ENCODE assay signal across 8 mouse cellular contexts in the genomic region with DNA sequence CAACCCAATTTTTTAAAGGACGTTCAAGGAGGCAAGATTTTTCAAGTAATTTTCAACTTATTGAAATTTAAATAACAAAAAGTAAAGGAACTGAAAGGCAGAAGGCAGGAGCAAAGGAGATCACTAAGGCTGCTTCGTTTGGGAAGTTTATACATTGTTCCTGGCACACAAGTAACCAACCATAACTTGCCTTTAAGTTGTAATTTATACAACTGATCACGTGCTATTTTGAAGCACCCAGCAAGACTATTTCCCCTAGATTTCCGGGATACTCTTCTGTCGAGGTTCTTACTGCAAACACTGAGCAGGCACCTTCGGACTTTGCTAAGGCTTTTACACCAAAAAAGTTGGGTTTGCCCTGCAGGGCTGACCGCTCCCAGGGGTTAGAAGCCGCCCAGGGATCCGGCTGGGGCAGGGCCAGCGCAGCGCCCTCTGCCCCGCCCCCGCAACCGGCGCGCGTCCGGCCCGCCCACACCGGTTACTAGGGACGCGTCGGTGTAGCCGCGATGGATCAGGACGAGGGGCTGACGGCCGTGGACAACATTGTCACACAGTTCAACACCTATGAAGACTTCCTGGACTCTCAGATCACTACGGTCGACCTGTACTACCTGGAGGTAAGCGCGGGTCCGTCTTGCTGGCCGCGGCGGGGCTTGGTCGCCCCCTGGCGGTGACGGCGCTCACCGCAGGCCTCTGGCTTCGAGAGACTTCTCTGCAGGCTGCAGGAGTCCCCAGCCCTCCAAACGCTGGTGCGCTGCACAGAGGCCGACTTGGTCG. TPM values are rescaled to one million over a fixed set of nuclear protein-coding genes. Genes with fewer than 3 reads are reported as not detected.
DNase-seq lines count a peak whose midpoint lies in the region; ATAC-seq lines count a peak whose summit lies in the region.

Cfap299 (plus strand) TSS at position 457 of the 777 bp plus-strand sequence.

- 0 out of 2 replicates have a peak within 1 kb of the TSS, but pooled peaks have one; percentile 2 for H3K9ac ChIP-seq in embryonic facial prominence, embryonic 15.5 days
- no peak within 1 kb of the TSS for H3K9ac ChIP-seq in heart, embryonic 11.5 days (ENCODE audit: low read depth, low read length)
- no peak within 1 kb of the TSS for H3K9ac ChIP-seq in kidney, embryonic 15.5 days
- H3K9ac ChIP-seq in limb, embryonic 15.5 days: 0 out of 2 replicates have a peak within 1 kb of the TSS, but pooled peaks have one; percentile 31

- H3K4me1 ChIP-seq in erythroblast, embryonic 14.5 days (ENCODE audit: control insufficient read depth): peaks cover 5% of the 10 kb centered on the region
- H3K4me1 ChIP-seq in embryonic facial prominence, embryonic 15.5 days: no peaks in the 10 kb centered on the region
- H3K4me1 ChIP-seq in heart, embryonic 11.5 days (ENCODE audit: control insufficient read depth, insufficient read depth, low read length): no peaks in the 10 kb centered on the region
- H3K4me1 ChIP-seq in kidney, embryonic 15.5 days: no peaks in the 10 kb centered on the region
- peaks cover 5% of the 10 kb centered on the region; the same call in 1 of the 2 replicates for H3K4me1 ChIP-seq in limb, embryonic 15.5 days

- 1% methylated on average over 46 of the region's 46 CpGs for WGBS in embryonic facial prominence, embryonic 15.5 days
- 1% methylated on average over 46 of the region's 46 CpGs for WGBS in heart, embryonic 11.5 days (ENCODE audit: insufficient replicate concordance)
- 1% methylated on average over 46 of the region's 46 CpGs for WGBS in kidney, embryonic 15.5 days
- WGBS in limb, embryonic 15.5 days: 1% methylated on average over 46 of the region's 46 CpGs

- no peaks in the 10 kb centered on the region for H3K36me3 ChIP-seq in erythroblast, embryonic 14.5 days (ENCODE audit: control insufficient read depth)
- H3K36me3 ChIP-seq in embryonic facial prominence, embryonic 15.5 days: no peaks in the 10 kb centered on the region
- H3K36me3 ChIP-seq in heart, embryonic 11.5 days (ENCODE audit: control insufficient read depth, insufficient read depth, low read length): no peaks in the 10 kb centered on the region
- no peaks in the 10 kb centered on the region for H3K36me3 ChIP-seq in kidney, embryonic 15.5 days
- no peaks in the 10 kb centered on the region for H3K36me3 ChIP-seq in limb, embryonic 15.5 days

- ATAC-seq in erythroblast, adult 5-6 weeks (replicated peaks; ENCODE audit: low FRiP score, poor library complexity, severe bottlenecking): no peak
- peak; percentile 80 for ATAC-seq in embryonic facial prominence, embryonic 15.5 days (ENCODE audit: insufficient number of reproducible peaks, low FRiP score, low TSS enrichment, low read depth)
- ATAC-seq in heart, embryonic 11.5 days (replicated peaks; ENCODE audit: insufficient number of reproducible peaks, low FRiP score, low TSS enrichment): peak; percentile 89
- peak; percentile 98 for ATAC-seq in kidney, embryonic 15.5 days (replicated peaks; ENCODE audit: low FRiP score)
- peak; percentile 75 for ATAC-seq in limb, embryonic 15.5 days (ENCODE audit: insufficient number of reproducible peaks, low FRiP score, low TSS enrichment, low read depth)
- ATAC-seq in monocyte, adult 5-6 weeks (replicated peaks; ENCODE audit: insufficient number of reproducible peaks, low FRiP score, low TSS enrichment, poor library complexity, severe bottlenecking): peak; percentile 88

- DNase-seq in spleen, postnatal 36 days (ENCODE audit: low spot score in 2 of 2): peak; percentile 36 to 50

- H3K9me3 ChIP-seq in erythroblast, embryonic 14.5 days (ENCODE audit: control insufficient read depth, low read length): no peaks in the 10 kb centered on the region
- H3K9me3 ChIP-seq in embryonic facial prominence, embryonic 15.5 days (replicated peaks): no peaks in the 10 kb centered on the region
- no peaks in the 10 kb centered on the region for H3K9me3 ChIP-seq in heart, embryonic 11.5 days (replicated peaks; ENCODE audit: control insufficient read depth, low read length)
- H3K9me3 ChIP-seq in kidney, embryonic 15.5 days (replicated peaks): no peaks in the 10 kb centered on the region
- no peaks in the 10 kb centered on the region; the same call in 1 of the 2 replicates for H3K9me3 ChIP-seq in limb, embryonic 15.5 days

- peak within 1 kb of the TSS; percentile 61 for H3K4me3 ChIP-seq in erythroblast, embryonic 14.5 days (replicated peaks)
- peak within 1 kb of the TSS; percentile 67 for H3K4me3 ChIP-seq in embryonic facial prominence, embryonic 15.5 days (replicated peaks)
- peak within 1 kb of the TSS; percentile 70 for H3K4me3 ChIP-seq in heart, embryonic 11.5 days (ENCODE audit: low read depth, low read length)
- H3K4me3 ChIP-seq in kidney, embryonic 15.5 days (replicated peaks): peak within 1 kb of the TSS; percentile 54
- H3K4me3 ChIP-seq in limb, embryonic 15.5 days: peak within 1 kb of the TSS; percentile 65

- peak within 1 kb of the TSS; percentile 84 for H3K4me2 ChIP-seq in embryonic facial prominence, embryonic 15.5 days (replicated peaks)
- H3K4me2 ChIP-seq in heart, embryonic 11.5 days: peak within 1 kb of the TSS; percentile 67
- H3K4me2 ChIP-seq in kidney, embryonic 15.5 days: peak within 1 kb of the TSS; percentile 62
- H3K4me2 ChIP-seq in limb, embryonic 15.5 days: peak within 1 kb of the TSS; percentile 83

- H3K27me3 ChIP-seq in erythroblast, embryonic 14.5 days (ENCODE audit: control insufficient read depth): no peaks in the 10 kb centered on the region
- H3K27me3 ChIP-seq in embryonic facial prominence, embryonic 15.5 days: peaks cover 6% of the 10 kb centered on the region; the same call in 1 of the 2 replicates
- H3K27me3 ChIP-seq in heart, embryonic 11.5 days (ENCODE audit: control insufficient read depth, insufficient read depth, low read length): no peaks in the 10 kb centered on the region
- H3K27me3 ChIP-seq in kidney, embryonic 15.5 days: peaks cover 22% of the 10 kb centered on the region
- H3K27me3 ChIP-seq in limb, embryonic 15.5 days: peaks cover 5% of the 10 kb centered on the region; the same call in 1 of the 2 replicates

- H3K27ac ChIP-seq in embryonic facial prominence, embryonic 15.5 days (replicated peaks): no peak within 1 kb of the TSS
- H3K27ac ChIP-seq in heart, embryonic 11.5 days (ENCODE audit: low read depth, low read length): no peak within 1 kb of the TSS
- H3K27ac ChIP-seq in kidney, embryonic 15.5 days: no peak within 1 kb of the TSS
- no peak within 1 kb of the TSS for H3K27ac ChIP-seq in limb, embryonic 15.5 days

RNA-seq across cellular contexts. Expression of gene Cfap299, which starts in this region (rescaled TPM):
- not detected in 2 replicates for polyA plus RNA-seq in erythroblast, embryonic 14.5 days (2012)
- total RNA-seq in erythroblast, adult 5-6 weeks (2015; ENCODE audit: low replicate concordance): not detected in 2 replicates
- total RNA-seq in erythroblast, adult 5-6 weeks (2017; ENCODE audit: low replicate concordance): not detected in 2 replicates
- polyA plus RNA-seq in embryonic facial prominence, embryonic 15.5 days (2015; fragmentation: Nextera tagmentation; extraction: Ambion mirVana): 3.2 and 7.5 TPM in 2 replicates
- polyA plus RNA-seq in heart, embryonic 11.5 days (2014; fragmentation: Nextera tagmentation; extraction: Ambion mirVana): not detected in 2 replicates
- 0.26 and 0.61 TPM in 2 replicates for polyA plus RNA-seq in kidney, embryonic 15.5 days (2015; fragmentation: Nextera tagmentation; extraction: Ambion mirVana)
- 0.48 and 0.88 TPM in 2 replicates for polyA plus RNA-seq in limb, embryonic 15.5 days (2015; fragmentation: Nextera tagmentation; extraction: Ambion mirVana)
- total RNA-seq in monocyte, adult 5-6 weeks (2017): 1.2 TPM in 1 of 3 replicates, not detected in the others

Comparison
In these comparisons a context has a peak if more than half of its experiments do, and no peak if none do; other contexts are left out.
1. Peak in ATAC-seq, H3K4me3 ChIP-seq and H3K4me2 ChIP-seq in heart, embryonic 11.5 days; RNA of the gene not detected or under 1 TPM.
2. Peak in ATAC-seq, H3K4me3 ChIP-seq and H3K4me2 ChIP-seq in kidney, embryonic 15.5 days; RNA of the gene not detected or under 1 TPM.
3. Peak in ATAC-seq, H3K4me3 ChIP-seq, H3K9ac ChIP-seq and H3K4me2 ChIP-seq in limb, embryonic 15.5 days; RNA of the gene not detected or under 1 TPM.